Mouse (Mus musculus) stomach, embryonic 16.5 days (tissue): ENCODE data around the gene Ints13. TPM values are rescaled to one million over a fixed set of nuclear protein-coding genes. Genes with fewer than 3 reads are reported as not detected.

Experiments
- ATAC-seq: fragments of 200-750 bp; cut with Nextera tagmentation; 2 replicates; pipeline ENCODE4 v1.8.0; 2017; ENCODE audit warnings: moderate number of reproducible peaks, moderate TSS enrichment; ENCODE audit not compliant: insufficient read depth, low FRiP score
- H3K27ac ChIP-seq: fragments of 300-500 bp; sonication (generic); 2 replicates; pipeline ENCODE4 v1.5.1; 2014; ENCODE audit warnings: low read length
- H3K27me3 ChIP-seq: fragments of 300-500 bp; sonication (generic); 2 replicates; pipeline ENCODE4 v1.6.1; 2014; ENCODE audit warnings: low read length, control low read depth, mixed read lengths; ENCODE audit not compliant: control insufficient read depth, insufficient read depth
- H3K36me3 ChIP-seq: fragments of 300-500 bp; sonication (generic); 2 replicates; pipeline ENCODE4 v1.6.1; 2014; ENCODE audit warnings: low read length; ENCODE audit not compliant: control insufficient read depth, insufficient read depth
- H3K4me1 ChIP-seq: fragments of 300-500 bp; sonication (generic); 2 replicates; pipeline ENCODE4 v1.6.1; 2014; ENCODE audit warnings: low read length, control low read depth, mixed read lengths; ENCODE audit not compliant: control insufficient read depth, insufficient read depth
- H3K4me2 ChIP-seq: fragments of 300-500 bp; sonication (generic); 2 replicates; pipeline ENCODE4 v1.6.1; 2014; ENCODE audit warnings: low read depth, low read length, mixed read lengths
- H3K4me3 ChIP-seq: fragments of 300-500 bp; sonication (generic); replicated peaks from 2 replicates; pipeline ENCODE4 v1.5.1; 2014; ENCODE audit warnings: mild to moderate bottlenecking, low read length
- H3K9ac ChIP-seq: fragments of 300-500 bp; sonication (generic); 2 replicates; pipeline ENCODE4 v1.6.1; 2014; ENCODE audit warnings: low read length
- H3K9me3 ChIP-seq: fragments of 300-500 bp; sonication (generic); replicated peaks from 2 replicates; pipeline ENCODE4 v1.6.1; 2016; ENCODE audit warnings: low read length, control low read depth; ENCODE audit not compliant: control insufficient read depth
- WGBS: fragments of 180-500 bp; shearing (Covaris S2); extraction: QIAGEN DNeasy Blood & Tissue Kit; methylation state at CpG from one replicate; pipeline ENCODE4 v1.1.7; 2014; 5-methylcytosine and 5-hydroxymethylcytosine counted together
- polyA plus RNA-seq: library from polyadenylated mRNA; unstranded; fragments of >200 nt; fragmentation: Nextera tagmentation; extraction: Ambion mirVana; gene quantifications from 2 replicates; pipeline ENCODE4 v1.2.1, GENCODE M21; 2015

Ints13 gene
- polyA plus RNA-seq, 1 experiment from 2014 or later: 65.3 TPM

- no peak overlapping the region for H3K4me3 ChIP-seq
- 90% methylated on average over 4 of the region's 4 CpGs for WGBS
- H3K9me3 ChIP-seq: no peaks in the 10 kb centered on the region
- no peak overlapping the region for H3K9ac ChIP-seq
- no peak for ATAC-seq
- peaks cover 6% of the 10 kb centered on the region for H3K4me1 ChIP-seq
- no peak overlapping the region for H3K4me2 ChIP-seq
- H3K36me3 ChIP-seq: no peaks in the 10 kb centered on the region
- H3K27me3 ChIP-seq: no peaks in the 10 kb centered on the region
- no peak overlapping the region for H3K27ac ChIP-seq
These were observed 44.5 kb downstream of the Ints13 start for GRCm38 (mm10) chr6:146533146-146533545.

GRCm38 (mm10) chr6:146530769-146531168 is 46.9 kb downstream of the Ints13 start:
- no peak overlapping the region for H3K9ac ChIP-seq
- H3K27ac ChIP-seq: no peak overlapping the region

GRCm38 (mm10) chr6:146530363-146530762 is 47.3 kb downstream of the Ints13 start:
- WGBS: 38% methylated on average over 7 of the region's 7 CpGs
- Histone ChIP-seq H3K4me1 (peaks cover 6% of the 10 kb centered on the region), H3K4me2 (no peak overlapping the region), H3K27ac (no peak overlapping the region), H3K9ac (no peak overlapping the region), H3K36me3 (no peaks in the 10 kb centered on the region), H3K27me3 (no peaks in the 10 kb centered on the region), H3K4me3 (no peak overlapping the region), H3K9me3 (no peaks in the 10 kb centered on the region)
- ATAC-seq: 0 out of 2 replicates have a peak, but pooled peaks have one; percentile 7

More at GRCm38 (mm10) chr6:146530769-146531168, 46.9 kb downstream of the Ints13 start:
- peak; percentile 33; the same call in 1 of the 2 replicates for ATAC-seq
- H3K4me3 ChIP-seq: no peak overlapping the region
- H3K36me3 ChIP-seq: no peaks in the 10 kb centered on the region
- WGBS: 32% methylated on average over 5 of the region's 5 CpGs
- no peaks in the 10 kb centered on the region for H3K9me3 ChIP-seq
- H3K4me1 ChIP-seq: peaks cover 6% of the 10 kb centered on the region
- H3K4me2 ChIP-seq: no peak overlapping the region
- no peaks in the 10 kb centered on the region for H3K27me3 ChIP-seq

- Histone ChIP-seq H3K4me3 (no peak overlapping the region), H3K9ac (no peak overlapping the region), H3K9me3 (peaks cover 6% of the 10 kb centered on the region; the same call in 1 of the 2 replicates), H3K27me3 (no peaks in the 10 kb centered on the region), H3K36me3 (no peaks in the 10 kb centered on the region), H3K4me1 (peaks cover 6% of the 10 kb centered on the region), H3K4me2 (no peak overlapping the region), H3K27ac (no peak overlapping the region)
- no peak for ATAC-seq
- 81% methylated on average over 2 of the region's 2 CpGs for WGBS
These were observed 50.1 kb downstream of the Ints13 start for GRCm38 (mm10) chr6:146527537-146527936.

GRCm38 (mm10) chr6:146525500-146525899 is 52.1 kb downstream of the Ints13 start:
- Histone ChIP-seq H3K4me3 (no peak overlapping the region), H3K36me3 (no peaks in the 10 kb centered on the region), H3K27ac (no peak overlapping the region), H3K9ac (no peak overlapping the region), H3K4me2 (no peak overlapping the region), H3K27me3 (no peaks in the 10 kb centered on the region), H3K9me3 (peaks cover 6% of the 10 kb centered on the region; the same call in 1 of the 2 replicates), H3K4me1 (peaks cover 3% of the 10 kb centered on the region; the same call in 1 of the 2 replicates)
- 78% methylated on average over 2 of the region's 2 CpGs for WGBS
- no peak for ATAC-seq

- Histone ChIP-seq H3K4me2 (no peak overlapping the region), H3K4me3 (no peak overlapping the region), H3K36me3 (no peaks in the 10 kb centered on the region), H3K4me1 (no peaks in the 10 kb centered on the region), H3K9me3 (peaks cover 6% of the 10 kb centered on the region; the same call in 1 of the 2 replicates), H3K27ac (no peak overlapping the region), H3K27me3 (no peaks in the 10 kb centered on the region), H3K9ac (no peak overlapping the region)
- ATAC-seq: no peak
- 81% methylated on average over 5 of the region's 5 CpGs for WGBS
These were observed 56.0 kb downstream of the Ints13 start for GRCm38 (mm10) chr6:146521456-146522245.

- no peak for ATAC-seq
- WGBS: 66% methylated on average over 2 of the region's 2 CpGs
- no peaks in the 10 kb centered on the region for H3K36me3 ChIP-seq
These were observed 58.6 kb downstream of the Ints13 start for GRCm38 (mm10) chr6:146519019-146519418.

GRCm38 (mm10) chr6:146515936-146516335 is 61.7 kb downstream of the Ints13 start:
- 64% methylated on average over 6 of the region's 6 CpGs for WGBS

More at GRCm38 (mm10) chr6:146519019-146519418, 58.6 kb downstream of the Ints13 start:
- H3K27ac ChIP-seq: no peak overlapping the region
- no peaks in the 10 kb centered on the region for H3K4me1 ChIP-seq
- H3K4me3 ChIP-seq: no peak overlapping the region
- H3K9me3 ChIP-seq: peaks cover 6% of the 10 kb centered on the region; the same call in 1 of the 2 replicates
- H3K9ac ChIP-seq: no peak overlapping the region
- H3K27me3 ChIP-seq: no peaks in the 10 kb centered on the region
- no peak overlapping the region for H3K4me2 ChIP-seq

GRCm38 (mm10) chr6:146514531-146514948 is 63.1 kb downstream of the Ints13 start:
- H3K4me1 ChIP-seq: no peaks in the 10 kb centered on the region
- H3K27me3 ChIP-seq: no peaks in the 10 kb centered on the region
- WGBS: 53% methylated on average over 7 of the region's 7 CpGs
- ATAC-seq: no peak
- no peak overlapping the region for H3K4me2 ChIP-seq
- H3K9ac ChIP-seq: no peak overlapping the region
- no peak overlapping the region for H3K4me3 ChIP-seq
- no peaks in the 10 kb centered on the region for H3K9me3 ChIP-seq
- no peak overlapping the region for H3K27ac ChIP-seq
- no peaks in the 10 kb centered on the region for H3K36me3 ChIP-seq

More at GRCm38 (mm10) chr6:146515936-146516335, 61.7 kb downstream of the Ints13 start:
- Histone ChIP-seq H3K27me3 (no peaks in the 10 kb centered on the region), H3K27ac (no peak overlapping the region), H3K4me1 (no peaks in the 10 kb centered on the region), H3K4me2 (no peak overlapping the region), H3K36me3 (no peaks in the 10 kb centered on the region), H3K4me3 (no peak overlapping the region), H3K9me3 (no peaks in the 10 kb centered on the region), H3K9ac (no peak overlapping the region)
- no peak for ATAC-seq
